Mouse (Mus musculus) left cerebral cortex, postnatal 10 days (tissue): ENCODE results near the gene Tgm6. TPM values are rescaled to one million over a fixed set of nuclear protein-coding genes. Genes with fewer than 3 reads are reported as not detected.

Experiments used
- DNase-seq, 2 experiments: peaks; one replicate each; pipeline ENCODE4 v3.0.0; 2021 to 2022; ENCODE audit warnings: low spot score in 2 of 2, mixed read lengths in 1 of 2; ENCODE audit errors: extremely low spot score in 1 of 2
- intact Hi-C: fragments of 180-260 bp; cut with DNase I; formaldehyde crosslinking; loops from one replicate; pipeline ENCODE4 v1.15.1; 2025
- total RNA-seq, 2 experiments: library from RNA; stranded (reverse); gene quantifications; 2 replicates each; pipeline ENCODE4 v1.2.3; 2021

Tgm6 gene
- total RNA-seq: 1 to 10 TPM in 1 of 2 experiments, under 1 TPM in 1; 0.39 to 1.1 TPM

DNA sequence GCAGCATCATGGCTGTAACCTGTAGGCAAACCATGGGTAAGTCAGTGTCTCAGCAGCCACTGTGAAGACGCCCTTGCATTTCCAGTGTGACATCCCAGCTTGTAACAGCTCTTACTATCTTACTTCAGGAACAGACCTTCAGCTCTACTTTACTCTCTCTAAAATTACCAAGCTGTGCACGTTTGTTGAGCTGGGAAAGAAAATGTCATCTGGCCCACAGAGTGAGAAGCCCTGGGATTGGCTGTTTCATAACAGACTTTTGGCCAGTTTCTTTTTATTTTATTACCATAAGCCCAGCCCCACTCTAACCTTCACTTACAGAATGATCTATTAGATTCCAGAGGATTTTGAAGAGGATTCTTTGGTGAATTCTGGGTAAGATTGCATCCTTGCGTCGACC lies at the start of gene Tgm6:
Gene Tgm6, plus strand, starts transcription at position 301 of the 400 bp plus-strand sequence.
- intact Hi-C loops: no loop called here
- DNase-seq: no peak

DNA sequence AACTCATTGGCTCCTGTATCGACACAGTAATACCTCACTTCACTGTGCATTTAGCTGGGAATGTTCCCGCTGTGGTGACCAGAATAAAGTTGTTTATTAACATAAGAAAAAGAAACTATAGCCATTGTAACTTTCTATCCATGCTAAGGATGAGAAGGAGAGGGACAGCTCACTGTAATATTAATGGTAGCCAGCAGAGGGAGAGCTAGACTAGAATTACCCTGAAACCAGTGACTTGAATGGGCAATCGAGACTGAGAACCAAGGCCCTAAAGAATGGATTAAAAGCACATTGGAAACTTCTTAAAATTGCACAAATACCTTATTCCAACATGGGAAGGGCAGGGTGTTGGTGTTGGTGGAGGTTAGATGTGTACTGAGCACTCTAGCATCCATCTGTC lies 44.0 kb upstream of the Tgm6 start:
- intact Hi-C loops: loop anchor here (1.0 to 5.0 kb wide), 2 partner anchors 100 to 179 kb away; no protein-coding TSS in a partner anchor
- peak in 1 of 2 experiments; percentile 17 for DNase-seq

DNA sequence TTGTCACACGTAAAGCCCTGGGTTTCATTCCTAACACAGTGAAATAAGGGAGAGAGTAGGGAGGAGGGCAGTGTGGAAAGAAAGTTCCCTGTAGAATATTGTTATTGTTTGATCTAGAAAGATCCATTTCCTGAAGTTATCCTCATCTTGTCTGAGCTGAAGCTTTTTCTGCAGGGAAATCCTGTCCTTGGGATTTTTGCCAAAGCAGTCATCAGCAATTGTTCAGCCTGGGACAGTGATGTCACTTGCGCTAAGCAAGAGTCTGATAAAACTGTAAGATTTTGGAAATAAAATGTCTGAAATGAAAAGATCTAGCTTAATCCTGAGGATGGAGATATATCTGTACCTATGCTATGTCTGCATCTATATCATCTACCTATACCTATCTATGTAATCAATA lies 41.8 kb upstream of the Tgm6 start:
- intact Hi-C loops: no loop called here
- DNase-seq: no peak

DNA sequence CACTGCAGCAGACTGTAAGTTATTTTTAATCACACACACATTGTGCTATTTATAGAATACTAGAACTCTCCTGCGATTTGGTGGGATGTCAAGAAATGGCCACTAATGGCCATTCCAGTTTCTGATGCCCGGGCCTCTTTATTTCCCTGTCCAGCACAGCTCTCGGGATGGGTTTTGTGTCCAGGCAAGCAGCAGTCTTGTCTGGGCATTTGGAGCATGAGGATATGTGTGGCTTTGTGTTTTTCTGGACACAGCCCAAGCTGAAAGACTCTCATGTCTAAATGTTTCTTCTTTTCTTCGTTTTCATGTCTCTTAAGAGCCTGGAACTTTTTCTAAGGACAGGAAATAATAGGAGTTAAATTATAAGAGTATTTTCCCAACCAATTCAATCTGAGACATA lies 588 bp downstream of the Tgm6 start:
- no peak for DNase-seq
- intact Hi-C loops: no loop called here

DNA sequence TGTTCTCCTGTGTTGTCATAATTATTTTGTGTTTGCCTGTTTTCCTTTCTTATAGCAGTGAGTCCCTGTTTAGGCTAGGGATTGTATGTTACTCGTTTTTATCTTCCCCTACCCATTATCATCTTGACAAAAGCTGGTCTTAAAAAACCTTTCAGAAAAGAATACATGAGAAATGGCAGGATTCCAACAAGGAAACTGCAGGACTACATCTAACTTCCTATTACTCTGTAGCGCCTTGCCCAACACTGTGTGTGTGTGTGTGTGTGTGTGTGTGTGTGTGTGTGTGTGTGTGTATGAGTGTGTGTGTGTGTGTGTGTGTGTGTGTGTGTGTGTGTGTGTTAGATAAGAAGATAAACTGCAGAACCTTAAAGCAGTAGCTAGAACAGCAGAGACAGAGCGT lies 1.2 kb downstream of the Tgm6 start:
- intact Hi-C loops: no loop called here
- no peak for DNase-seq

DNA sequence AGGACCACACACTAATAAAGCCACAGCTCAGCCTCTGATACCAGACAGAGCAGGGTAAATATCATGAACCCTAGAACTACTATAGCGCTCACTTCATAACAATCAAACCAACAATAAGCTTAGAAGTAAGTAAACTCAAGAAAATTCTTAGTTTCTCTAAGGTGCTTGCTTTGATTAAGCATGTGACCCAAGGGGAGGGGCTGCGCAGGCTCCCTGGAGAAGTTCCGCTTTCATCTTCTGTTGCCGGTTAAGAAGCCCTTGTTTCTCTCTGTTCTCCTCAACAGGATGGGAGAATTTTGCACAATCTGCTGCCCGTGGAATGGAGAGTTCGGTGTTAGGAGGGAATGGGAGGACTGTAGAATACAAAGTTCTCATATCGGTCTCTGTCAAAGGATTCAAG lies 6.4 kb downstream of the Tgm6 start:
- no peak for DNase-seq
- intact Hi-C loops: no loop called here

DNA sequence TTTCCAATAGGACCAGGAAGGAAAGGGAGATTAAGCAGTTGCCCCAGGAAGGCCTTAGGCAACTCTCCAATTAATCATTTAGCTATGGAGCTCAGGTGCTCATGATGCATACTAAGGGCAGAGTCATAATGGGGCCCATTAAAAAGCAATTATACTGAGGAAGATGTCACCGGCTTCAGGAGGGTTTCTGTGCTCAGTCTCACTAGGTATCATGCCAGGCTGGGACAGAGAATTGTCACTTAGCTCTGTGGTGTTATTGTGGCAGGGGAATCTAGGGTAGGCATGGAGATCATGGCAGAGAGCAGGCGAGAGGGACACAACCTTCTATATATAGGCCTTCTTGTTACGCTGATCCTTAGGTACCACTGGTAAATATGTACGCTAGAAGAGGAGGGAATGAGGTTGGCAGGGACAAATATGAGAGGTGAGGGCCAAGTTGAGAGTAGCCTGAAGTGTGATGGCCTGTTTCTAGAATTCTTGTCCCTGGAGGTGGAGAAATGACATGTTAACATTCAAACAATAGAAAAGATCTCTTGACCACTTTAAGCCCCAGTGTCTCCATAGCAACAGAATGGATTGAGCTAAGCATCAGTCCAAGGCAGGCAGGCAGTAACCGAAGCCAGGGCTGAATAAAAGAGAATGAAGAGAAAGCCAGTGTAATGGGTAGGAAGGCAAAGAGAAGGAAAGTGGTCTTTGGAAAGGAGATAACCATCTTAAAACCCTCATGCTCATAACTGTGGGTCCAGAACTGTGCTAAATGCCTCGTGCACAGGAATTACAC lies 13.3 kb downstream of the Tgm6 start:
- no peak for DNase-seq
- intact Hi-C loops: no loop called here

DNA sequence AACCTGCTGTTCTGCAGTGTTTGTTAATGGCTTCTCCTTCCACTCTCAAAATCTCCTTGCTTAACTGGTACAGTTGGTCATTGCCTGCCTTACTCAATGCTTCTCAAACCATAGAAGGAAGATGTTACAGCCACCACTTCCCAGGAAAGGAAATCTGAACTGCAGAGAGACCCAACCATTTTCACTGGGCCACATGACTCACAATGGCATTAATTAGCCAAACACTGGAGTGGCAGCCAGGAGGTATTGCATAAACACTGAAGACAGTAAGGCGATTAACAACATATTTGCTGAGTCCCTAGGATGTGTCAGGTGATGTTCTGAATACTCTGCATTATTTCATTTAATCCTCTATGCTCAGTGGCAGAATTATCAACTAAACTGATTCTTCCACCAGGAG lies 13.9 kb downstream of the Tgm6 start:
- intact Hi-C loops: no loop called here
- DNase-seq: no peak

DNA sequence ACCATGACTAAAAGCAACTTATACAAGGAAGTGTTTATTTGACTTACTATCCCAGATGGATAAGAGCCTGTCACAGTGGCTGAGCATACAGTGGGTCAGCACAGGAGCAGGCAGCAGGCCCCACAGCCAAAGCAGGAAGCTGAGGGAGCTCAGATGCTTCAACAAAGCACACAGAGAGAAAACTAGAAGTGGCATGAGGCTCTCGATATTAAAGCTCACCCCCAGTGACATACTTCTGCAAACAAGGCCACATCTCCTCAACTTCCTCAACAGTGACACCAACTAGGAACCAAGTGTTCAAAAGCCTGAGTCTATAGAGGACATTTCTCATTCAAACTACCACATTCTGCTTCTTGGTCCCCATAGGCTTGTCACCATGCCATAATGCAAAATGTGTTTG lies 17.5 kb downstream of the Tgm6 start:
- intact Hi-C loops: no loop called here

DNA sequence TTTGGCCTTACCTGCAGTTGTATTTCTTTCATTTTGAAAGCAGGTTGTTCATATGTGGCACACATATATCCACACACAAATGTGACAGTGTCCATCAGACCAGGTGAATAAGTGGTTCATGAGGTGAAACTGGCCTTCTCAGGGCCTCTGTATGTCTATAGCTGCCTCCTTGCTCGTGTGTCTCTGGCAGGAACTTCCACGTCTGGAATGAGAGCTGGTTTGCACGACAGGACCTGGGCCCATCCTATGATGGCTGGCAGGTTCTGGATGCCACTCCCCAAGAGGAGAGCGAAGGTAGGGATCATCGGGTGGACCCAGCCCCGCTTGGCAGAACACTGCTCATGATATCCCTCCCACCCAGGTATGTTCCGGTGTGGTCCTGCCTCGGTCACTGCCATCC lies 30.8 kb downstream of the Tgm6 start:
- intact Hi-C loops: no loop called here
- no peak for DNase-seq

More for the DNA sequence above, 17.5 kb downstream of the Tgm6 start:
- no peak for DNase-seq

DNA sequence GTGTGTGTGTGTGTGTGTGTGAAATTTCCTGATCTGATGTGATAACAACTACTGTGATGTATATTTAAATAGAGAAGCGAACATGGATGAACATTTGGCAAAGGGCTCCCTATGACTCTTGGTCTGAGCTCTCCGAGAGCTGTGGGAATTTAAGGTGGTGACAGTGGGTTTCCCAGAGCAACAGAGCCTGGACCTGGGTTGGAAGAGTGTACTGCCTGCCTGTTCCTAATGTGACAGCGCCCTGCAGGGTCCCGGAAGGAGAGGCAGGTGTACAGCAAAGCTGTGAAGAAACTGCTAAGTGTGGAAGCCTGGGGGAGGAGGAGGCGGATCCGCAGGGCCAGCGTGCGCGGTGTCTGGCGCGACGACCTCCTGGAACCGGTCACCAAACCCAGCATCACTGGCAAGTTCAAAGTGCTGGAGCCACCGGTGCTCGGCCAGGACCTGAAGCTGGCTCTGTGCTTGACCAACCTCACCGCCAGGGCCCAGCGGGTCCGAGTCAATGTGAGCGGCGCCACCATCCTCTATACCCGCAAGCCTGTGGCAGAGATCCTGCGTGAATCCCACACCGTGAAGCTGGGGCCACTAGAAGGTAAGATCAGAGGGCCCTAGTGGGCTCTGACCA lies 32.6 kb downstream of the Tgm6 start:
- intact Hi-C loops: no loop called here
- DNase-seq: no peak

DNA sequence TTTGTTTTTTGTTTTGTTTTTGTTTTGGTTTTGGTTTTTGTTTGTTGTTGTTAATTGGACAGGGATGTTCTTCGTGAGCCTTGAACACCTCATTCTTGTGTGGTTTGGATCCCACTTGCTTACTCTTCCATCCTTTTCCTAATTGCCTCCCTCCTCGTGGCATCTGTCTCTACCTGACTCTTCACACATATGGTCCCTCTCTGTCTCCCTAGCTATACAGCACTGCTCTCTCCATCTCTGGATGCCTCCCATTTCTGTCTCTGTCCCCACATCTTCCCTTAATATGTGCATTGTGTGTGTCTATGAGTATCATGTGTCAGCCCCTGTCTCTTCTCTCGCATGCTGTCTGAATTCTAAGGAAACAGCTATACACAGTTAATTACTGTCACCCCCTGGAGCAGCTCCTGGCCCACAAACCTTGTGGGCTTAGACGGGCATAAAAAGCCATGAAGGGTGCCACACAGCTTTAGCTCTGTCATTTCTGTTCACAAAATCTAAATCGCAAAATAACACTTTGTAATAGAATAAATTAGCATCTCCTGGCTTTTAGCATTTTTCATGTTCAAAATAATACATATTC lies 34.0 kb downstream of the Tgm6 start:
- DNase-seq: no peak
- intact Hi-C loops: no loop called here

DNA sequence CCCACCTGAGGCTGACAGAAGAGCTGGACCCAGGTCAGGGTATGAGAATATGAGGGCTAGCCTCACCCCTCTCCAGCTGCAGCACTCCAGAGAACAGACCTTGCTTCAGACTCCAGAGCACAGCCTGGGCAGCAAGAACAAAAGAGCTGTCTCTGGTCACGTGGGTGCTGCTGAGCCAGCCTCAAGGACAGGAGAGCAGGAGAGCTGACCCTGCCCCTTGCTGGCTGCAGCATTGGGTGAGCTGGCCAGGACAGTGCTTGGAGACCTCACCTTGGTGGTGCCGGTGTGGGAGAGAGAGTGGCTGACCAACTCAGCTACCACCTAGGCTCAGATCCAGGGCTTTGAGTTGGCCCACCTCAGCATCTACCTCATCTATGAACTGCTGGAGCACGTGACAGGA lies 43.0 kb downstream of the Tgm6 start:
- DNase-seq: no peak
- intact Hi-C loops: no loop called here

DNA sequence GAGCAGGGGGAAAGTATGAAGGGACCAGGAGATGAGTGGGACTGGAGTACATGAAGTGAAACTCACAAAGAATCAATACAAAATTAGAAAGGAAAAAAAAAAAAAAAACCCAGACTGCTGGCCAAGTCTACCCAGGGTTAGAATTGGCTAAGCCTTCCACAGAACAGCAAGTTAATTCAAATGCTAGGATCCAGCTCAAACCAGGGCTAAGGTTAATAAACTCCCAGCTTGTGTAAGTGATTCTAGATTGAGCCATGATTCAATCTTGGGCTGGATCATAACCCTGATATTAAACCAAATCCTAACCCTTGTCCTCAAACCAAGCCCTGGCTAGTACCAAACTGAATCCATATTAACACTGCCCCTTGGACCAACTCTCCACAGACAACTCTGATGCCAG lies 43.6 kb downstream of the Tgm6 start:
- intact Hi-C loops: no loop called here
- DNase-seq: no peak

DNA sequence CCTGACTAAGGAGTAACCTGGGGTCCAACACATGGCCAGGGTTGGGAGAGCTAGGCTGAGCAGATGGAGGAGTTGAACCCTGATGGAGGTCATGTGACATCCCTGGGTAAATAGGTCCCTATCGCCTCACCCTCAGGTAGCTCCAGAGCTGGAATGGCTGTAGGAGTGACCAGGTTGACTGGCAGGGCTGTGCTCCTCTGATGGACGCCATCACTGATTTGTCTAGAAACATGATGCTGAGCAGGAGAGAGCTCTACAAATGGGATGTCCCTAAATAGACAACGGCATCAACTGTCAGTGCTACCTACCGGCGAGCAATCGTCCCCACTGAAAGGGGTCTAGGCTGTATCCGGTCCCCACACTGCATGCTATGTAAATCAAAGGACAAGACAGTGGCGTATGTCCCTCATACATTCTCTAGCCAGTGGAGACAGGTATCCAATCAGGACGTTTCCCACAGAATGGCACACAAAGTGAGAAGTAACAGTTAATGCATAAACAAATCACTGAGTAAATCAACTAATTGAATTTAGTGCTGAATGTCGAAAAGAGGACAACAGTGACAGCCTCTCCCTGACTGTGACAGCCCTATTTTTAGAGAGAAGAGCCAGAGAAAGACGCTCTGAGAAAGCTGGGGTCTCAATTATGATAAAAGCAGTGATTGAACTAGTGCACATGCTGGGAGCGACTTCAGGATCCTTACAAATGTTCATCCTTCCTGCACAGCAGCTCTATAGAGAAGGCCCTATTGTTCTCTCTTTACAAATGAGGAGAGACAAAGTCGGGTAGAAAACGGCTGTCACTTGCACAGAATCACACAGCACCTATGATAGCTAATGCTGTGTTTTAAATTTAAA lies 45.2 kb downstream of the Tgm6 start:
- intact Hi-C loops: no loop called here
- DNase-seq: no peak

DNA sequence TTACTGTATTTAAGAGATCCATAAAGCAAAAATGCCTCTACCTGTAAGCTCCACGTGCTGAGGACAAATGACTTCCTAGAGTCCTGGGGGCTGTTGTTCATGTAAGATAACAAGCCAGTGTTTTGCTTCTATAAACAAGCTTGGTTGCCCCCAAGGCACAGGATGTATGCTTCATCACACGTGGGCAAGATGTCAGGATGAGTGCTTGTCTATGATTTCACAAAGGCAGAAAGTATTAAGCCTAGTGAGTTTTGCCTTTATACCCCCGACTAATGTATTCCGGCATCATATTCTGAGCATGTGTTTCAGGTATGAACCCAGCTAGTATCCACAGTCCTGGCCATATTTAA lies 45.8 kb downstream of the Tgm6 start:
- DNase-seq: no peak

DNA sequence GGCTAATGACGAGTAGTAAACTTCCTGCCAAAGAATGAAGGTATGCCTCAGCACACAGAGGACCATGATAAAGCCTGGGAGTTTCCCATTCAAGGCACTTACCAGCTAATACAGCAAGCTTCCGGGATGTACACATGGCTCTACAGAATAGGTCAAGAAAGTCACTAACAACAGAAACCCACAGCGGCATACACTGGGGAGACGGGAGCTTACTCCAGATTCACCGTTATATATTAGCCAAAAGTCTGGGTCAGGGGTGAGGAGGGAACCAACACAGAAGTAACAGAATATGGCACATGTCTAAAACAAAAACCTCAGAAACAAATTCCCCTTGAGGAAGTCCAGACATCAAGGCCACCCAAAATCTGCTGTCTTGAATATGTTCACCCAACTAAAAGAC lies 50.5 kb downstream of the Tgm6 start:
- intact Hi-C loops: no loop called here
- DNase-seq: no peak

More for the DNA sequence above, 45.8 kb downstream of the Tgm6 start:
- intact Hi-C loops: no loop called here

DNA sequence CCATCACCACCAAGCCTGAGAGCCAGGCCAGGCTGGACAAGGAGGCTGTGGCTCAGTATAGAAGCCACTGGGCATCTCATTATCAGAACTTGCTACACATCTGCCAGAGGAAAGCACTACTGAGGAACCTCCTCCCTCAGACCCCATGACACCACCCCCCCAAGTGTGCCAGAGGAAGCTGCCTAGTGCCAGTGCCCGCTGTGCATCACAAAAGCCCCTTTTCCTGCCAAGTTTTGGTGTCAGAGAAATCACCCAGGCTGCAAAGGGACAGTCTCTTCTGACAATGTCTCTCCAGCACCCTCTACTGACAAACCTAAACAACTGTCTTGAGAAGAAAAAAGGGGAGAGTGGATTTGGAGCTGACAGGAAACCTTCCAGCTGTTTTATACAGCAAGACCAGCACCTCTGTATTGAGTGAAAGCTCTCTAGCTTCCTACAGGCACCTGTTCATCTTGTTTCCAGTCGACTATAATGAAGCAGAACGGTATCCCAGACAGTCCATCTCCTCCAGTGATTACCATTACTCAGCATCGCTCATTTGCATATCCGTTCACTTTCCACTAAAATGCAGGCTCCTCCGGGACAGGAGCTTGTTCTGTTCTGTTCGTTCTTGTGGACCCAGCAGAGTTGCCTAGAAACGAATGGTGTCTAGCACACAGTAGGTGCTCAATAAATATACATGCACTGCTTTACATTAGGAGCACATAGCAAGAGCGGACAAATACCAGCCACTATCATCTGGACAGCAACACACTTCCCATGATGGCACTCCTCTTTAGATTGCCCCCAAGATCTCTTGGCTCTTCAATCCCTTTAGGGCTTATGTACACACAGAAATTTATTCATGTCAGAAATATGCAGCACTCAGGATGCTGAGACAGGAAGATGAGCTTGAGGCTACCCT lies 54.3 kb downstream of the Tgm6 start:
- DNase-seq: peak; percentile 53 to 78
- intact Hi-C loops: loop anchor here (5.0 kb wide), 1 partner anchor 289 kb away; no protein-coding TSS in a partner anchor
